Mouse (Mus musculus): Measurements from ENCODE around the gene Slc17a4.

The Slc17a4 gene

GRCm38 (mm10) chr13:23914376-23915167 is at the start of gene Slc17a4:
Slc17a4 (minus strand) TSS chr13:23915009.
- DNase-seq (ENCODE audit: extremely low read depth, low read depth), result peak; percentile 59

- no peak for DNase-seq (ENCODE audit: extremely low read depth, low read depth)
Observed at GRCm38 (mm10) chr13:23959776-23960175, 45.0 kb upstream of the Slc17a4 start.

GRCm38 (mm10) chr13:23950928-23951327 is 36.1 kb upstream of the Slc17a4 start:
- peak; percentile 12 for DNase-seq (ENCODE audit: extremely low read depth, low read depth)

GRCm38 (mm10) chr13:23949484-23950246 is 34.9 kb upstream of the Slc17a4 start:
- no peak for DNase-seq (ENCODE audit: extremely low read depth, low read depth)

- no peak for DNase-seq (ENCODE audit: extremely low read depth, low read depth)
Observed at GRCm38 (mm10) chr13:23946254-23946653, 31.4 kb upstream of the Slc17a4 start.

- DNase-seq (ENCODE audit: extremely low read depth, low read depth), result no peak
Observed at GRCm38 (mm10) chr13:23942861-23943260, 28.1 kb upstream of the Slc17a4 start.

- no peak for DNase-seq (ENCODE audit: extremely low read depth, low read depth)
Observed at GRCm38 (mm10) chr13:23940291-23940690, 25.5 kb upstream of the Slc17a4 start.

GRCm38 (mm10) chr13:23938699-23939098 is 23.9 kb upstream of the Slc17a4 start:
- DNase-seq (ENCODE audit: extremely low read depth, low read depth), result no peak

GRCm38 (mm10) chr13:23934211-23934520 is 19.4 kb upstream of the Slc17a4 start, which contains the start of gene Hist1h2aa:
Hist1h2aa (plus strand) TSS chr13:23934462.
- DNase-seq (ENCODE audit: extremely low read depth, low read depth), result no peak

- no peak for DNase-seq (ENCODE audit: extremely low read depth, low read depth)
Observed at GRCm38 (mm10) chr13:23933421-23934210, 18.8 kb upstream of the Slc17a4 start, which contains the start of gene Hist1h2ba. Hist1h2ba (minus strand) TSS chr13:23934156.

GRCm38 (mm10) chr13:23930904-23931303 is 16.1 kb upstream of the Slc17a4 start:
- DNase-seq (ENCODE audit: extremely low read depth, low read depth), result no peak

GRCm38 (mm10) chr13:23930461-23930860 is 15.7 kb upstream of the Slc17a4 start:
- no peak for DNase-seq (ENCODE audit: extremely low read depth, low read depth)

GRCm38 (mm10) chr13:23928637-23929036 is 13.8 kb upstream of the Slc17a4 start:
- no peak for DNase-seq (ENCODE audit: extremely low read depth, low read depth)

- no peak for DNase-seq (ENCODE audit: extremely low read depth, low read depth)
Observed at GRCm38 (mm10) chr13:23925792-23926191, 11.0 kb upstream of the Slc17a4 start.

GRCm38 (mm10) chr13:23917674-23918073 is 2.9 kb upstream of the Slc17a4 start:
- no peak for DNase-seq (ENCODE audit: extremely low read depth, low read depth)

GRCm38 (mm10) chr13:23916132-23916531 is 1.3 kb upstream of the Slc17a4 start:
- DNase-seq (ENCODE audit: extremely low read depth, low read depth), result no peak

- peak; percentile 96 for DNase-seq (ENCODE audit: extremely low read depth, low read depth)
Observed at GRCm38 (mm10) chr13:23913791-23914306, 960 bp downstream of the Slc17a4 start.

GRCm38 (mm10) chr13:23911335-23911734 is 3.5 kb downstream of the Slc17a4 start:
- DNase-seq (ENCODE audit: extremely low read depth, low read depth), result peak; percentile 76

- no peak for DNase-seq (ENCODE audit: extremely low read depth, low read depth)
Observed at GRCm38 (mm10) chr13:23910121-23910520, 4.7 kb downstream of the Slc17a4 start.

GRCm38 (mm10) chr13:23906906-23907305 is 7.9 kb downstream of the Slc17a4 start:
- no peak for DNase-seq (ENCODE audit: extremely low read depth, low read depth)

GRCm38 (mm10) chr13:23898242-23898641 is 16.6 kb downstream of the Slc17a4 start:
- DNase-seq (ENCODE audit: extremely low read depth, low read depth), result no peak

GRCm38 (mm10) chr13:23893269-23893593 is 21.6 kb downstream of the Slc17a4 start:
- DNase-seq (ENCODE audit: extremely low read depth, low read depth), result no peak

All from MEL-GATA-1-ER (cell line).